Mouse (Mus musculus) hindbrain, embryonic 15.5 days (tissue): ENCODE results near the gene P3h3. TPM values are rescaled to one million over a fixed set of nuclear protein-coding genes. Genes with fewer than 3 reads are reported as not detected.
A peak's percentile ranks its signal among the peaks of the same experiment; 100 is the strongest.
"Not testable (repeated sequence)": the region's sequence is repeated elsewhere in the genome, so short reads cannot be mapped to it uniquely, and the experiment has no call there.

Source experiments
- ATAC-seq: fragments of 200-750 bp; cut with Nextera tagmentation; 2 replicates; pipeline ENCODE4 v1.8.0; 2017; ENCODE audit warnings: low read depth, moderate number of reproducible peaks, moderate TSS enrichment; ENCODE audit not compliant: low FRiP score
- H3K27ac ChIP-seq: fragments of 300-500 bp; sonication (generic); replicated peaks from 2 replicates; pipeline ENCODE4 v1.5.1; 2015; ENCODE audit warnings: mild to moderate bottlenecking, inconsistent platforms
- H3K27me3 ChIP-seq: fragments of 300-500 bp; sonication (generic); 2 replicates; pipeline ENCODE4 v1.6.1; 2015; ENCODE audit warnings: control low read depth, inconsistent platforms
- H3K36me3 ChIP-seq: fragments of 300-500 bp; sonication (generic); 2 replicates; pipeline ENCODE4 v1.6.1; 2015; ENCODE audit warnings: control low read depth, inconsistent platforms
- H3K4me1 ChIP-seq: fragments of 300-500 bp; sonication (generic); replicated peaks from 2 replicates; pipeline ENCODE4 v1.6.1; 2015; ENCODE audit warnings: control low read depth, inconsistent platforms
- H3K4me2 ChIP-seq: fragments of 300-500 bp; sonication (generic); 2 replicates; pipeline ENCODE4 v1.6.1; 2015; ENCODE audit warnings: moderate library complexity, mild to moderate bottlenecking, inconsistent platforms
- H3K4me3 ChIP-seq: fragments of 300-500 bp; sonication (generic); 2 replicates; pipeline ENCODE4 v1.5.1; 2015; ENCODE audit warnings: mild to moderate bottlenecking, inconsistent platforms
- H3K9ac ChIP-seq: fragments of 300-500 bp; sonication (generic); 2 replicates; pipeline ENCODE4 v1.6.1; 2015; ENCODE audit warnings: inconsistent platforms
- H3K9me3 ChIP-seq: fragments of 300-500 bp; sonication (generic); 2 replicates; pipeline ENCODE4 v1.6.1; 2016; ENCODE audit warnings: control low read depth, inconsistent platforms
- whole genome bisulfite sequencing: fragments of 180-500 bp; shearing (Covaris S2); methylation state at CpG from one replicate; pipeline ENCODE4 v1.1.7; 2015; 5-methylcytosine and 5-hydroxymethylcytosine counted together
- polyA plus RNA-seq: library from polyadenylated mRNA; unstranded; fragments of >200 nt; fragmentation: Nextera tagmentation; extraction: Ambion mirVana; gene quantifications from 2 replicates; pipeline ENCODE4 v1.2.1, GENCODE M21; 2015

Gene P3h3
- polyA plus RNA-seq, 1 experiment from 2014 or later = 18.7 TPM

DNA sequence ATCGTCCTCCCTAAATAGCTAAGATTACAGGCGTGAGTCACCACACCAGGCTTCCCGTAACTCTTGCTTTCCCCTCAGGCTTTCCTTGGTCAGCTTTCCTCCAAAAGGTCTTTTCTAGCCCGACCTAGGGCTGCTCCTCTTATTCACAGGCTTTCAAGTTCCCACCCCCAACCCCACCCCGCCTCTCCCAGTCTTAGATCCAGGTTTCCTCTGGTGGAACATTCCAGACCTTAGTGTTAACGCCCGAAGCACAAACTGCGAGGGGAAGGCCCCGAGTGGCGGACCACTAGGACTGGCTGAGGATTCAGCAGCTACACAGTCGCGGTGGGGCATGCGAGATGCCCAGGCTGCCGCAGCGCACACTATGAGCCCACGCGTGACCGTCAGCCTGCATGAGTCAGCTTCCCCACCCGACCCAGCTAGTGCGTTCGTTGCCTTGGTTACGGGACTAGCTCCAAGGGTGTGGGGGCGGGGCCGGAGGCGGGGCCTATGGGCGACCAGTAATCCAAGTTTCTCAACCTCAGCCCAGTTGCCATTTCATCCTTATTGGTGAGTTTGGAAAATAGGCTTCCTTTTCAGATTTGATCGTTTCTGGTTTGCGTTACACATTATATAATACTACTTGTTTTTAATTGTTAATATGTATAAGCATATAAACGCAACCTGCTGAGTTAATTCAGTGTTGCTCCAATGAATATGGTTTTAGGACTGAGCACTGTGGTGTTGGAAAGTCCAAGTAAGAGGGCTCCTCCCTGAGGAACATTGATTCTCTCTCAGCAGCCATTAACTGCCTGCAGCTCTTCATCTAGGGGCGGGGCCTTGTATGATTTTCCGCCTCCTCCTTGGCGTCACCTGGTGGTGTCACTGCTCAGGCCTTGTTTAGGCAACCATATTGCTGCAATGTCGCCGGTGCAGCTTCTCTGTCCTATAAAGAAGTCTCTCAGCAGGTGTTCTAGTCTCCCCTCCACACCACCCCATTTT, 51.9 kb downstream of the P3h3 start:
- Histone ChIP-seq H3K27me3 (no peaks in the 10 kb centered on the region), H3K27ac (peak overlapping the region; percentile 92), H3K9me3 (no peaks in the 10 kb centered on the region), H3K4me2 (peak overlapping the region; percentile 89), H3K4me1 (peaks cover 42% of the 10 kb centered on the region), H3K4me3 (peak overlapping the region; percentile 50), H3K36me3 (no peaks in the 10 kb centered on the region), H3K9ac (peak overlapping the region; percentile 47)
- ATAC-seq = peak; percentile 88
- WGBS = 2% methylated on average over 34 of the region's 34 CpGs

DNA sequence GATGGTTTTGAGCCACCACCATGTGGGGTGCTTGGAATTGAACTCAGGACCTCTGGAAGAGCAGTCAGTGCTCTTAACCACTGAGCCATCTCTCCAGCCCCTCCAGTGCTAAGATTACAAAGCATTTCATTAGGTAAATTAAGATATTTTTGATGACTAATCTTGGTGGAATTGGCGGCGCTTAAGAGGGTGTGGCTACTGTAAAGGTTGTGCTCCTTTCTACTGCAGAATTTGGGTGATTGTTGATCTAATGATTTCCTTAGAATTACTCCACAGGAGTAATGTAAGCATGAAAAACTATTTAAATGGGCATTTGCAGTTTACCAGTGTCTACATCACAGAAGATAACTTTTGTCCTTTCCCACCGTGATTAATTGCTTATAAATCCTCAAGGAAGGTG, 53.2 kb downstream of the P3h3 start:
- Histone ChIP-seq H3K4me2 (no peak overlapping the region), H3K4me1 (peaks cover 32% of the 10 kb centered on the region), H3K27ac (no peak overlapping the region), H3K27me3 (no peaks in the 10 kb centered on the region), H3K36me3 (no peaks in the 10 kb centered on the region), H3K9ac (no peak overlapping the region), H3K4me3 (no peak overlapping the region), H3K9me3 (no peaks in the 10 kb centered on the region)
- WGBS = 92% methylated on average over 3 of the region's 3 CpGs
- no peak for ATAC-seq

DNA sequence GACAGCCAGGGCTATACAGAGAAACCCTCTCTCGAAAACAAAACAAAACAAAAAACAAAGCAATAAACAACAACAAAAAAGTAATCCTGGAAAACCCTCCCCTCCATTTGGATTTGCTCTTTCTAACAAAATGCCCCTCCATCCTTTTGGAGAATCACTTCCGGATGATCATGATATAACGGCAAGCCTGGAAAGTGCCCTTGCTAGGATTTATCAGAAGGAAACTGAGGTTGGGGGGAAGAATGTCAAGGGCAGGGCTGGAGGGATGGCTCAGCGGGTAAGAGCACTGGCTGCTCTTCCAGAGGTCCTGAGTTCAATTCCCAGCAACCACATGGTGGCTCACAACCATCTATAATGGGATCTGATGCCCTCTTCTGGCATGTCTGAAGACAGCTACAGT, 53.9 kb downstream of the P3h3 start:
- 93% methylated on average over 4 of the region's 4 CpGs for WGBS
- ATAC-seq, H3K36me3 ChIP-seq, H3K4me2 ChIP-seq, H3K9ac ChIP-seq, H3K9me3 ChIP-seq, H3K4me3 ChIP-seq, H3K27me3 ChIP-seq, H3K27ac ChIP-seq: not testable (repeated sequence)
- H3K4me1 ChIP-seq = peaks cover 25% of the 10 kb centered on the region

DNA sequence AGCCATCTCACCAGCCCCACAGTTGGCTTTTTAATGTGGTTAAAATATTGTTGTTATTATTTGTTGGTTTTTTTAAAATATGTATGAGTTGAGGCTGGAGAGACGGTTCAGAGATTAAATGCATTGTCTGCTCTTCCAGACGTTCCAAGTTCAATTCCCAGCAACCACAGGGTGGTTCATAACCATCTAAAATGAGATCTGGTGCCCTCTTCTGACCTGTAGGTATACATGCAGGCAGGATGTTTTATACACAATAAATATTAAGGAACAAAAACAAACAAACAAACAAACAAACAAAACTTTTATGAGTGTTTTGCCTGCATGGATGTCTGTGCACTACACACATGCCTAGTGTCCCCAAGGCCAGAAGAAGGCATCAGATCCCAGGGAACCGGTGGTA, 54.5 kb downstream of the P3h3 start:
- ATAC-seq = no peak
- H3K9ac ChIP-seq = no peak overlapping the region
- no peak overlapping the region for H3K4me3 ChIP-seq
- H3K4me1 ChIP-seq = peaks cover 19% of the 10 kb centered on the region
- H3K36me3 ChIP-seq = no peaks in the 10 kb centered on the region
- H3K27me3 ChIP-seq = no peaks in the 10 kb centered on the region
- no peak overlapping the region for H3K4me2 ChIP-seq
- 80% methylated on average over 3 of the region's 3 CpGs for WGBS
- no peak overlapping the region for H3K27ac ChIP-seq
- H3K9me3 ChIP-seq = no peaks in the 10 kb centered on the region

DNA sequence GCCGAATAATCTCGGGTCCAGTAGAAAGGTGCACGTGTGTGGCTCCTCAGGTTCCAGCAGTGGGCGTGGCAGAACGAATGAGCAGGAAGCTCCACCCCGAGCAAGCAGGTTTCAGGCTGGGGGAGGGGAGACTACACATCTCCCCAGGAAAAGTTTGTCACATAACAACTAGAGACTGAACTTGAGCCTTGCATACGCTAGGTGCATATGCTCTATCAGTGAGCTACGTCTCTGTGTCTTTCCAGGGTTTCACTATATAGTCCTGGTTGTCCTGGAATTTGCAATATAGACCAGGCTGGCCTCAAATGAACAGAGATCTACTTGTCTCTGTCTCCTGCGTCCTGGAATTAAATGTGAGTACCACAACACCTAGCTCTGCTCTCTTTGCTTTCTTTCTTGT, 55.2 kb downstream of the P3h3 start:
- not testable (repeated sequence) for H3K27me3 ChIP-seq, H3K9ac ChIP-seq, H3K27ac ChIP-seq, H3K4me3 ChIP-seq, ATAC-seq, H3K9me3 ChIP-seq, H3K4me2 ChIP-seq, H3K36me3 ChIP-seq
- peaks cover 17% of the 10 kb centered on the region for H3K4me1 ChIP-seq
- 17% methylated on average over 6 of the region's 9 CpGs for WGBS

DNA sequence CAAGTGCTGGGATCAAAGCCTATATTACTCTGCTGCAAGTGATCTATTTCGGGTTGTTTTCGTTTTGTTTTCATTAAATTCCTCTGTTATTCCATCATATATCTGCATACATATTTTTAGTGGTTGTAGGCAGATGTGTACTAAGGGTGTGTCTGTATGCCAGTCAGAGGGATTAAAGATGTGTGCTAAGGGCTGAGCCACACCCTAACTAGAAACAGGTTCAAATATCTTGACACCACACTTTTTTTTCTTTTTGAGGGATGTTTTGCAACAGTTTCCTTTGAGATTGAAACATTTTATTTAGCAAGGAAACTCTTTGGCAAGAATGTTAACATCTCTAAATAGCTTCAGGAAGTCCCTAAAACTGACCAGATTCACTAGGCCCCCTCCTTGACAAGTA, 61.4 kb downstream of the P3h3 start:
- Histone ChIP-seq H3K36me3 (no peaks in the 10 kb centered on the region), H3K4me3 (no peak overlapping the region), H3K9ac (no peak overlapping the region), H3K27ac (no peak overlapping the region), H3K9me3 (no peaks in the 10 kb centered on the region), H3K27me3 (no peaks in the 10 kb centered on the region), H3K4me1 (no peaks in the 10 kb centered on the region), H3K4me2 (no peak overlapping the region)
- ATAC-seq = no peak
- 79% methylated on average over 2 of the region's 2 CpGs for WGBS

DNA sequence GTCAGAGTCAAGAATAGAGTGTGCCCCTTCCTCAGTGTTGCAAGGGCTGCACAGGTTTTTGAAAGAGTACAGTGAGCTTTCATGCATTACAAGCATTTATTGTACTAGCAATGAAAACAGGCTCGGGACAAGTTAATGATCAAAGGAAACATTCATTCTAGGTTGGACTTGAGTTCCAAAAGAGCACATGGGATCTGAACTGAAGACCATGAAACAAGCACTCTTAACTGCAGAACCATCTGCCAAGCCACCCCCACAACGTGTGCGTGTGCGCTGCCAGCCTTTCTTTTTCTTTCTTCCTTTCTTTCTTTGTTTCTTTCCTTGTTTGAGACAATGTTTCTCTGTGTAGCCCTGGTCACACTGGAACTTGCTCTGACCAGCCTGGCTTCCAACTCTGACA, 61.8 kb downstream of the P3h3 start:
- ATAC-seq = no peak
- H3K9ac ChIP-seq = no peak overlapping the region
- H3K4me2 ChIP-seq = no peak overlapping the region
- no peaks in the 10 kb centered on the region for H3K27me3 ChIP-seq
- no peaks in the 10 kb centered on the region for H3K9me3 ChIP-seq
- H3K27ac ChIP-seq = no peak overlapping the region
- 56% methylated on average over 4 of the region's 4 CpGs for WGBS
- no peak overlapping the region for H3K4me3 ChIP-seq
- H3K4me1 ChIP-seq = no peaks in the 10 kb centered on the region
- no peaks in the 10 kb centered on the region for H3K36me3 ChIP-seq

DNA sequence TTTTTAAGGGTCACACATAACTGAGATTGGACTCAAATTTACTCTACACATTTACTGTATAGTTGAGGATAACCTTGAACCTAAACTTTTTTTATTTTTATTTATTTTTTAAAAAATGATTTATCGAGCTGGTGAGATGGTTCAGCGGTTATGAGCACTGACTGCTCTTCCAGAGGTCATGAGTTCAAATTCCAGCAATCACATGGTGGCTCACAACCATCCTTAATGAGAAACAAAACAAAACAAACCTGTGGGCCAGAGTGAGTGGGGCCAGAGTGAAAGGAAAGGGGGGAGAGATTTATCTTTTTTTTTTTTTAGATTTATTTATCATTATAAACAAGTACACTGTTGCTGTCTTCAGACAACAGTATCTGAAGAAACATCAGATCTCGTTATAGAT, 65.6 kb downstream of the P3h3 start:
- no peaks in the 10 kb centered on the region for H3K4me1 ChIP-seq
- H3K27me3 ChIP-seq = no peaks in the 10 kb centered on the region
- no peak for ATAC-seq
- H3K9me3 ChIP-seq = no peaks in the 10 kb centered on the region
- whole genome bisulfite sequencing = 91% methylated on average over 3 of the region's 3 CpGs
- no peak overlapping the region for H3K4me2 ChIP-seq
- H3K36me3 ChIP-seq = no peaks in the 10 kb centered on the region
- no peak overlapping the region for H3K4me3 ChIP-seq
- H3K9ac ChIP-seq = no peak overlapping the region
- H3K27ac ChIP-seq = no peak overlapping the region

Other genes with a start within 250 kb of the P3h3 start
- gene C1s2, start 221.7 kb downstream of the P3h3 start, polyA plus RNA-seq = 0.08 and 0.10 TPM in 2 replicates
- 46.7 and 49.9 TPM in 2 replicates for gene Lpcat3, start 194.7 kb downstream of the P3h3 start, polyA plus RNA-seq
- gene Emg1, start 145.6 kb downstream of the P3h3 start, polyA plus RNA-seq = 100.0 and 104 TPM in 2 replicates
- gene Phb2, start 145.4 kb downstream of the P3h3 start, polyA plus RNA-seq = 260 and 270 TPM in 2 replicates
- gene Ptpn6, start 119.0 kb downstream of the P3h3 start, polyA plus RNA-seq = 3.7 and 6.6 TPM in 2 replicates
- 626 and 628 TPM in 2 replicates for gene Grcc10, start 116.4 kb downstream of the P3h3 start, polyA plus RNA-seq
- not detected in 2 replicates for gene Gm45234, start 101.7 kb downstream of the P3h3 start, polyA plus RNA-seq
- 26.8 and 30.4 TPM in 2 replicates for gene Atn1, start 101.2 kb downstream of the P3h3 start, polyA plus RNA-seq
- 141 and 144 TPM in 2 replicates for gene Eno2, start 88.1 kb downstream of the P3h3 start, polyA plus RNA-seq
- 3.3 and 4.8 TPM in 2 replicates for gene Lrrc23, start 78.0 kb downstream of the P3h3 start, polyA plus RNA-seq
- gene Spsb2, start 49.1 kb downstream of the P3h3 start, polyA plus RNA-seq = 9.0 and 9.3 TPM in 2 replicates
- gene Tpi1, start 43.5 kb downstream of the P3h3 start, polyA plus RNA-seq = 468 and 478 TPM in 2 replicates
- gene Usp5, start 28.3 kb downstream of the P3h3 start, polyA plus RNA-seq = 203 and 209 TPM in 2 replicates
- 35.3 and 44.0 TPM in 2 replicates for gene Cdca3, start 28.2 kb downstream of the P3h3 start, polyA plus RNA-seq
- gene Gnb3, start 17.5 kb downstream of the P3h3 start, polyA plus RNA-seq = 0.83 and 3.3 TPM in 2 replicates
- gene Gpr162, start 6.2 kb upstream of the P3h3 start, polyA plus RNA-seq = 33.9 and 37.5 TPM in 2 replicates
- gene Cd4, start 30.5 kb upstream of the P3h3 start, polyA plus RNA-seq = 0.14 and 0.32 TPM in 2 replicates
- gene Lag3, start 54.0 kb upstream of the P3h3 start, polyA plus RNA-seq = 3.1 and 3.5 TPM in 2 replicates
- 766 and 864 TPM in 2 replicates for gene Ptms, start 62.4 kb upstream of the P3h3 start, polyA plus RNA-seq
- gene Mlf2, start 73.6 kb upstream of the P3h3 start, polyA plus RNA-seq = 565 and 615 TPM in 2 replicates
- gene Cops7a, start 107.8 kb upstream of the P3h3 start, polyA plus RNA-seq = 92.5 and 102 TPM in 2 replicates
- gene Pianp, start 138.9 kb upstream of the P3h3 start, polyA plus RNA-seq = 58.8 and 73.5 TPM in 2 replicates
- gene Zfp384, start 151.4 kb upstream of the P3h3 start, polyA plus RNA-seq = 14.9 and 19.6 TPM in 2 replicates
- gene Ing4, start 182.0 kb upstream of the P3h3 start, polyA plus RNA-seq = 141 and 144 TPM in 2 replicates
- gene Acrbp, start 191.9 kb upstream of the P3h3 start, polyA plus RNA-seq = 19.1 and 20.9 TPM in 2 replicates
- gene Lpar5, start 210.2 kb upstream of the P3h3 start, polyA plus RNA-seq = 0.54 and 1.0 TPM in 2 replicates
- 90.3 and 93.1 TPM in 2 replicates for gene Chd4, start 238.2 kb upstream of the P3h3 start, polyA plus RNA-seq